Mouse (Mus musculus) MEL (cell line): ENCODE data around the gene Gm26620. TPM values are rescaled to one million over a fixed set of nuclear protein-coding genes. Genes with fewer than 3 reads are reported as not detected.

Source experiments
- DNase-seq: peaks from one replicate; pipeline ENCODE4 v3.0.0; 2011; ENCODE audit warnings: low read depth, low spot score
- H3K27ac ChIP-seq: 2 replicates; pipeline ENCODE4 v1.5.1; 2012; ENCODE audit warnings: low read depth, mild to moderate bottlenecking, control low read depth, low read length, moderate library complexity; ENCODE audit not compliant: control insufficient read depth
- H3K27me3 ChIP-seq, 2 experiments: fragments of 150-350 bp in 1 of 2; sonication (generic) in 1 of 2; 2 replicates each; pipeline ENCODE4 v1.6.1; 2012; ENCODE audit warnings: low read length in 2 of 2, mild to moderate bottlenecking in 2 of 2, improper control_type of control experiment in 1 of 2, moderate library complexity in 1 of 2; ENCODE audit not compliant: insufficient read depth in 2 of 2, control insufficient read depth in 1 of 2
- H3K36me3 ChIP-seq, 2 experiments: 2 replicates each; pipeline ENCODE4 v1.6.1; 2012 to 2014; ENCODE audit warnings: low read length in 2 of 2, improper control_type of control experiment in 1 of 2, inconsistent platforms in 1 of 2, mild to moderate bottlenecking in 1 of 2; ENCODE audit not compliant: insufficient read depth in 2 of 2, control insufficient read depth in 1 of 2
- H3K4me1 ChIP-seq, 2 experiments: fragments of 150-350 bp in 1 of 2; sonication (generic) in 1 of 2; 2 replicates each; pipeline ENCODE4 v1.6.1; 2012; ENCODE audit warnings: low read length in 2 of 2, improper control_type of control experiment in 1 of 2, mild to moderate bottlenecking in 1 of 2; ENCODE audit not compliant: insufficient read depth in 2 of 2, control insufficient read depth in 1 of 2
- H3K4me3 ChIP-seq, 2 experiments: fragments of 150-350 bp in 1 of 2; sonication (generic) in 1 of 2; 2 replicates each; pipeline ENCODE4 v1.5.1; 2012; ENCODE audit warnings: low read depth in 2 of 2, low read length in 2 of 2, mild to moderate bottlenecking in 2 of 2, moderate library complexity in 2 of 2, control low read depth in 1 of 2, improper control_type of control experiment in 1 of 2; ENCODE audit not compliant: control insufficient read depth in 1 of 2, insufficient read depth in 1 of 2
- H3K79me2 ChIP-seq: 2 replicates; pipeline ENCODE4 v1.6.1; 2012; ENCODE audit warnings: mild to moderate bottlenecking, low read length, moderate library complexity; ENCODE audit not compliant: control insufficient read depth, poor library complexity, insufficient read depth
- H3K9ac ChIP-seq: 2 replicates; pipeline ENCODE4 v1.6.1; 2012; ENCODE audit warnings: low read depth, mild to moderate bottlenecking, control low read depth, low read length, moderate library complexity; ENCODE audit not compliant: control insufficient read depth, poor library complexity, severe bottlenecking
- H3K9me3 ChIP-seq: fragments of 150-350 bp; sonication (generic); replicated peaks from 2 replicates; pipeline ENCODE4 v1.6.1; 2012; ENCODE audit warnings: mild to moderate bottlenecking, low read length, improper control_type of control experiment, moderate library complexity; ENCODE audit not compliant: insufficient read depth
- BHLHE40 ChIP-seq: IDR thresholded peaks from 2 replicates; pipeline ENCODE4 v1.6.1; 2012; ENCODE audit warnings: low read depth, mild to moderate bottlenecking, inconsistent platforms, low read length, improper control_type of control experiment, borderline replicate concordance
- CHD1 ChIP-seq: IDR thresholded peaks from 2 replicates; pipeline ENCODE4 v1.6.1; 2012; ENCODE audit warnings: low read depth, mild to moderate bottlenecking, inconsistent platforms, low read length, improper control_type of control experiment
- CHD2 ChIP-seq: IDR thresholded peaks from 2 replicates; pipeline ENCODE4 v1.6.1; 2011; ENCODE audit warnings: low read length, improper control_type of control experiment
- CTCF ChIP-seq, 3 experiments: IDR thresholded peaks in 2 of 3; conservative IDR thresholded peaks in 1 of 3; 2 replicates each; pipeline ENCODE4 v1.5.1; 2011 to 2012; ENCODE audit warnings: low read length in 3 of 3, low read depth in 2 of 3, mild to moderate bottlenecking in 2 of 3, improper control_type of control experiment in 1 of 3, inconsistent platforms in 1 of 3, mixed read lengths in 1 of 3, moderate library complexity in 1 of 3; ENCODE audit not compliant: control insufficient read depth in 1 of 3, insufficient read depth in 1 of 3, poor library complexity in 1 of 3, severe bottlenecking in 1 of 3
- ELF1 ChIP-seq: IDR thresholded peaks from 2 replicates; pipeline ENCODE4 v1.6.1; 2014; ENCODE audit warnings: low read depth, mild to moderate bottlenecking, inconsistent platforms, low read length, improper control_type of control experiment, moderate library complexity
- ETS1 ChIP-seq: IDR thresholded peaks from 2 replicates; pipeline ENCODE4 v1.6.1; 2012; ENCODE audit warnings: low read depth, mild to moderate bottlenecking, inconsistent platforms, low read length, improper control_type of control experiment, moderate library complexity
- GABPA ChIP-seq: IDR thresholded peaks from 2 replicates; pipeline ENCODE4 v1.6.1; 2012; ENCODE audit warnings: low read depth, mild to moderate bottlenecking, inconsistent platforms, low read length, improper control_type of control experiment, moderate library complexity
- HCFC1 ChIP-seq: IDR thresholded peaks from 2 replicates; pipeline ENCODE4 v1.6.1; 2012; ENCODE audit warnings: low read depth, mild to moderate bottlenecking, inconsistent platforms, low read length, improper control_type of control experiment, moderate library complexity
- KAT2A ChIP-seq: conservative IDR thresholded peaks from 2 replicates; pipeline ENCODE4 v1.6.1; 2012; ENCODE audit warnings: low read depth, low read length, improper control_type of control experiment, inconsistent platforms
- MAFK ChIP-seq: IDR thresholded peaks from 2 replicates; pipeline ENCODE4 v1.6.1; 2011; ENCODE audit warnings: low read depth, mild to moderate bottlenecking, low read length, improper control_type of control experiment, borderline replicate concordance
- MAX ChIP-seq: IDR thresholded peaks from 2 replicates; pipeline ENCODE4 v1.6.1; 2011; ENCODE audit warnings: low read length, improper control_type of control experiment
- MAZ ChIP-seq: IDR thresholded peaks from 2 replicates; pipeline ENCODE4 v1.6.1; 2012; ENCODE audit warnings: low read depth, mild to moderate bottlenecking, inconsistent platforms, low read length, improper control_type of control experiment
- MEF2A ChIP-seq: IDR thresholded peaks from 2 replicates; pipeline ENCODE4 v1.6.1; 2014; ENCODE audit warnings: low read depth, mild to moderate bottlenecking, inconsistent platforms, low read length, improper control_type of control experiment; ENCODE audit not compliant: poor library complexity, insufficient replicate concordance, severe bottlenecking; ENCODE audit errors: extremely low read depth
- MXI1 ChIP-seq: IDR thresholded peaks from 2 replicates; pipeline ENCODE4 v1.6.1; 2011; ENCODE audit warnings: mild to moderate bottlenecking, low read depth, low read length, improper control_type of control experiment
- MYC ChIP-seq: IDR thresholded peaks from 2 replicates; pipeline ENCODE4 v1.6.1; 2011; ENCODE audit warnings: low read depth, mild to moderate bottlenecking, low read length, improper control_type of control experiment, moderate library complexity
- NELFE ChIP-seq: IDR thresholded peaks from 2 replicates; pipeline ENCODE4 v1.6.1; 2011; ENCODE audit warnings: low read depth, low read length, improper control_type of control experiment
- NRF1 ChIP-seq: IDR thresholded peaks from 2 replicates; pipeline ENCODE4 v1.6.1; 2014; ENCODE audit warnings: low read depth, mild to moderate bottlenecking, inconsistent platforms, low read length, improper control_type of control experiment, moderate library complexity; ENCODE audit not compliant: poor library complexity, insufficient read depth, severe bottlenecking
- POLR2A ChIP-seq, 2 experiments: IDR thresholded peaks; 2 replicates each; pipeline ENCODE4 v1.6.1; 2011 to 2012; ENCODE audit warnings: low read length in 2 of 2, mild to moderate bottlenecking in 2 of 2, control low read depth in 1 of 2, improper control_type of control experiment in 1 of 2, low read depth in 1 of 2, moderate library complexity in 1 of 2; ENCODE audit not compliant: control insufficient read depth in 1 of 2, insufficient read depth in 1 of 2, poor library complexity in 1 of 2
- POLR2AphosphoS2 ChIP-seq: IDR thresholded peaks from 2 replicates; pipeline ENCODE4 v1.6.1; 2011; ENCODE audit warnings: low read length, improper control_type of control experiment
- RAD21 ChIP-seq: IDR thresholded peaks from 2 replicates; pipeline ENCODE4 v1.6.1; 2011; ENCODE audit warnings: mild to moderate bottlenecking, low read depth, low read length, improper control_type of control experiment
- RCOR1 ChIP-seq: IDR thresholded peaks from 2 replicates; pipeline ENCODE4 v1.6.1; 2012; ENCODE audit warnings: low read depth, mild to moderate bottlenecking, inconsistent platforms, low read length, improper control_type of control experiment
- SIN3A ChIP-seq: IDR thresholded peaks from 2 replicates; pipeline ENCODE4 v1.6.1; 2012; ENCODE audit warnings: low read length, improper control_type of control experiment, inconsistent platforms
- SMC3 ChIP-seq: IDR thresholded peaks from 2 replicates; pipeline ENCODE4 v1.6.1; 2011; ENCODE audit warnings: low read depth, low read length, improper control_type of control experiment
- TBP ChIP-seq: IDR thresholded peaks from 2 replicates; pipeline ENCODE4 v1.8.0; 2011; ENCODE audit warnings: low read depth, low read length, improper control_type of control experiment
- TCF12 ChIP-seq: IDR thresholded peaks from 2 replicates; pipeline ENCODE4 v1.6.1; 2014; ENCODE audit warnings: low read depth, mild to moderate bottlenecking, inconsistent platforms, low read length, improper control_type of control experiment, moderate library complexity
- UBTF ChIP-seq: IDR thresholded peaks from 2 replicates; pipeline ENCODE4 v1.6.1; 2012; ENCODE audit warnings: low read depth, mild to moderate bottlenecking, inconsistent platforms, low read length, improper control_type of control experiment, moderate library complexity, borderline replicate concordance; ENCODE audit not compliant: insufficient read depth
- USF1 ChIP-seq: IDR thresholded peaks from 2 replicates; pipeline ENCODE4 v1.6.1; 2014; ENCODE audit warnings: low read depth, mild to moderate bottlenecking, inconsistent platforms, low read length, improper control_type of control experiment, moderate library complexity
- ZC3H11A ChIP-seq: IDR thresholded peaks from 2 replicates; pipeline ENCODE4 v1.6.1; 2012; ENCODE audit warnings: low read depth, mild to moderate bottlenecking, inconsistent platforms, low read length, improper control_type of control experiment
- ZKSCAN1 ChIP-seq: IDR thresholded peaks from 2 replicates; pipeline ENCODE4 v1.6.1; 2012; ENCODE audit warnings: low read depth, mild to moderate bottlenecking, inconsistent platforms, low read length, improper control_type of control experiment, moderate library complexity
- ZMIZ1 ChIP-seq: IDR thresholded peaks from 2 replicates; pipeline ENCODE4 v1.6.1; 2012; ENCODE audit warnings: low read depth, mild to moderate bottlenecking, inconsistent platforms, low read length, improper control_type of control experiment, moderate library complexity
- ZNF384 ChIP-seq: IDR thresholded peaks from 2 replicates; pipeline ENCODE4 v1.6.1; 2012; ENCODE audit warnings: low read depth, mild to moderate bottlenecking, inconsistent platforms, low read length, improper control_type of control experiment
- polyA plus RNA-seq, 2 experiments: library from polyadenylated mRNA; stranded (reverse) in 1 of 2; unstranded in 1 of 2; fragments of >175 nt in 1 of 2; fragments of >200 nt in 1 of 2; gene quantifications; 2 replicates each; pipeline versions ENCODE4 v1.2.1 to v1.2.4; 2012; ENCODE audit warnings: low replicate concordance in 2 of 2, low read depth in 1 of 2; ENCODE audit not compliant: insufficient read length in 2 of 2, insufficient read depth in 1 of 2, missing spikeins in 1 of 2
- total RNA-seq: library from RNA; depleted of rRNA; stranded (reverse); fragments of 300-350 nt; gene quantifications from 2 replicates; pipeline ENCODE4 v1.2.3, GENCODE M21; 2012

Gene Gm26620
- total and polyA plus RNA-seq, 3 experiments, result 1.0 to 5.5 TPM; not detected in 1

GRCm38 (mm10) chr1:170929245-170929644, 44.4 kb downstream of the Gm26620 start:
- no peaks in the 10 kb centered on the region for H3K9me3 ChIP-seq
- no peaks in the 10 kb centered on the region for H3K27me3 ChIP-seq
- H3K4me1 ChIP-seq, result peaks cover 12 to 14% of the 10 kb centered on the region in 2 experiments
- peaks cover 0 to 13% of the 10 kb centered on the region in 2 experiments; a peak in 2 of 4 replicates for H3K36me3 ChIP-seq
- H3K4me3 ChIP-seq, result no peak overlapping the region
- no peak overlapping the region for H3K27ac ChIP-seq
- no peak for TF ChIP-seq ELF1
- TF ChIP-seq POLR2AphosphoS2, result no peak
- H3K9ac ChIP-seq, result no peak overlapping the region
- DNase-seq, result no peak
- no peaks in the 10 kb centered on the region for H3K79me2 ChIP-seq

- DNase-seq, result peak; percentile 76
- Histone ChIP-seq H3K9ac (no peak overlapping the region), H3K79me2 (no peaks in the 10 kb centered on the region), H3K27me3 (no peaks in the 10 kb centered on the region), H3K9me3 (no peaks in the 10 kb centered on the region), H3K4me3 (no peak overlapping the region), H3K4me1 (peaks cover 11 to 18% of the 10 kb centered on the region in 2 experiments), H3K27ac (no peak overlapping the region; the same call in 1 of the 2 replicates), H3K36me3 (peaks cover 0 to 17% of the 10 kb centered on the region in 2 experiments; a peak in 2 of 4 replicates)
- TF ChIP-seq MAX, result peak; percentile 39; the same call in 1 of the 2 replicates
- 0 out of 2 replicates have a peak, but pooled peaks have one; percentile 55 for TF ChIP-seq ZMIZ1
- no peak for TF ChIP-seq POLR2A (IDR thresholded peaks at IDR 0.05; ENCODE audit: control insufficient read depth in 1 of 2, insufficient read depth in 1 of 2, low read depth in 1 of 2, low read length in 2 of 2, poor library complexity in 1 of 2)
- TF ChIP-seq ETS1, result peak; percentile 80
- no peak for TF ChIP-seq USF1
- no peak for TF ChIP-seq RAD21
- 0 out of 2 replicates have a peak, but pooled peaks have one; percentile 22 for TF ChIP-seq ELF1
- TF ChIP-seq UBTF, result no peak
- TF ChIP-seq MXI1, result peak; percentile 36; the same call in 1 of the 2 replicates
- peak; percentile 66; the same call in 1 of the 2 replicates for TF ChIP-seq MYC
- no peak for TF ChIP-seq POLR2AphosphoS2
- no peak for TF ChIP-seq MEF2A
- peak; percentile 74 for TF ChIP-seq TCF12
- TF ChIP-seq TBP, result no peak
- TF ChIP-seq CHD2, result no peak
- TF ChIP-seq ZNF384, result peak; percentile 52; the same call in 1 of the 2 replicates
- peak; percentile 31; the same call in 1 of the 2 replicates for TF ChIP-seq MAZ
- peak; percentile 98 for TF ChIP-seq RCOR1
- no peak for TF ChIP-seq NRF1
- TF ChIP-seq CHD1, result no peak
- peak; percentile 11; the same call in 1 of the 2 replicates for TF ChIP-seq SMC3
- no peak for TF ChIP-seq ZKSCAN1
- no peak for TF ChIP-seq NELFE
- no peak for TF ChIP-seq CTCF (IDR thresholded peaks at IDR 0.05 in 2 of 3, conservative IDR thresholded peaks at IDR 0.05 in 1 of 3; ENCODE audit: control insufficient read depth in 1 of 3, insufficient read depth in 1 of 3, low read depth in 2 of 3, low read length in 3 of 3, poor library complexity in 1 of 3, severe bottlenecking in 1 of 3)
- TF ChIP-seq MAFK, result 0 out of 2 replicates have a peak, but pooled peaks have one; percentile 45
- TF ChIP-seq BHLHE40, result peak; percentile 15; the same call in 1 of the 2 replicates
- TF ChIP-seq HCFC1, result no peak
- TF ChIP-seq ZC3H11A, result no peak
- TF ChIP-seq SIN3A, result peak; percentile 73
- TF ChIP-seq KAT2A, result no peak
- no peak for TF ChIP-seq GABPA
Measured at GRCm38 (mm10) chr1:170932043-170932442, 47.2 kb downstream of the Gm26620 start.
